Mouse (Mus musculus) heart, embryonic 13.5 days (tissue): ENCODE results near the gene Syn2. TPM values are rescaled to one million over a fixed set of nuclear protein-coding genes. Genes with fewer than 3 reads are reported as not detected.
A peak's percentile ranks its signal among the peaks of the same experiment; 100 is the strongest.

Experiments used
- ATAC-seq: fragments of 200-750 bp; cut with Nextera tagmentation; 2 replicates; pipeline ENCODE4 v1.8.0; 2017; ENCODE audit warnings: moderate TSS enrichment; ENCODE audit not compliant: insufficient number of reproducible peaks, low FRiP score, low TSS enrichment; ENCODE audit errors: extremely low read depth
- H3K27ac ChIP-seq: fragments of 300-500 bp; sonication (generic); replicated peaks from 2 replicates; pipeline ENCODE4 v1.5.1; 2015; ENCODE audit warnings: moderate library complexity, mild to moderate bottlenecking, inconsistent platforms
- H3K27me3 ChIP-seq: fragments of 300-500 bp; sonication (generic); replicated peaks from 2 replicates; pipeline ENCODE4 v1.6.1; 2015; ENCODE audit warnings: mild to moderate bottlenecking, inconsistent platforms
- H3K36me3 ChIP-seq: fragments of 300-500 bp; sonication (generic); 2 replicates; pipeline ENCODE4 v1.6.1; 2015; ENCODE audit warnings: mild to moderate bottlenecking, inconsistent platforms
- H3K4me1 ChIP-seq: fragments of 300-500 bp; sonication (generic); 2 replicates; pipeline ENCODE4 v1.6.1; 2015; ENCODE audit warnings: inconsistent platforms
- H3K4me2 ChIP-seq: fragments of 300-500 bp; sonication (generic); 2 replicates; pipeline ENCODE4 v1.6.1; 2015; ENCODE audit warnings: inconsistent platforms, mild to moderate bottlenecking, moderate library complexity
- H3K4me3 ChIP-seq: fragments of 300-500 bp; sonication (generic); 2 replicates; pipeline ENCODE4 v1.5.1; 2015; ENCODE audit warnings: moderate library complexity, mild to moderate bottlenecking, inconsistent platforms
- H3K9ac ChIP-seq: fragments of 300-500 bp; sonication (generic); 2 replicates; pipeline ENCODE4 v1.6.1; 2015; ENCODE audit warnings: inconsistent platforms, mild to moderate bottlenecking, moderate library complexity
- H3K9me3 ChIP-seq: fragments of 300-500 bp; sonication (generic); 2 replicates; pipeline ENCODE4 v1.6.1; 2016; ENCODE audit warnings: inconsistent platforms
- WGBS: fragments of 180-500 bp; shearing (Covaris S2); methylation state at CpG from one replicate; pipeline ENCODE4 v1.1.7; 2015; ENCODE audit warnings: mixed read lengths; 5-methylcytosine and 5-hydroxymethylcytosine counted together
- polyA plus RNA-seq: library from polyadenylated mRNA; unstranded; fragments of >200 nt; fragmentation: Nextera tagmentation; extraction: Ambion mirVana; gene quantifications from 2 replicates; pipeline ENCODE4 v1.2.1, GENCODE M21; 2015

Syn2 gene
- polyA plus RNA-seq, 1 experiment from 2014 or later = 1.4 TPM

GRCm38 (mm10) chr6:115252099-115252873 lies 117.6 kb downstream of the Syn2 start, which contains the start of gene Timp4:
Timp4 (minus strand) TSS chr6:115252205.
- H3K4me3 ChIP-seq = peak within 1 kb of the TSS; percentile 20
- peaks cover 94% of the 10 kb centered on the region for H3K27me3 ChIP-seq
- no peak within 1 kb of the TSS for H3K27ac ChIP-seq
- no peak for ATAC-seq
- 27% methylated on average over 7 of the region's 10 CpGs for WGBS
- no peak within 1 kb of the TSS; the same call in 1 of the 2 replicates for H3K9ac ChIP-seq
- H3K9me3 ChIP-seq = no peaks in the 10 kb centered on the region
- peaks cover 10% of the 10 kb centered on the region for H3K4me1 ChIP-seq
- no peaks in the 10 kb centered on the region for H3K36me3 ChIP-seq
- H3K4me2 ChIP-seq = peak within 1 kb of the TSS; percentile 56

- 80% methylated on average over 3 of the region's 3 CpGs for WGBS
- Histone ChIP-seq H3K9ac (no peak overlapping the region), H3K36me3 (no peaks in the 10 kb centered on the region), H3K4me3 (no peak overlapping the region), H3K4me1 (peaks cover 11% of the 10 kb centered on the region), H3K27me3 (peaks cover 80% of the 10 kb centered on the region), H3K9me3 (no peaks in the 10 kb centered on the region), H3K27ac (no peak overlapping the region), H3K4me2 (no peak overlapping the region)
- no peak for ATAC-seq
These were observed 120.5 kb downstream of the Syn2 start for GRCm38 (mm10) chr6:115255171-115255570.

GRCm38 (mm10) chr6:115260507-115260906 lies 125.8 kb downstream of the Syn2 start:
- no peak for ATAC-seq
- peaks cover 79% of the 10 kb centered on the region for H3K27me3 ChIP-seq
- WGBS = 50% methylated on average over 3 of the region's 3 CpGs

GRCm38 (mm10) chr6:115266791-115267190 lies 132.1 kb downstream of the Syn2 start:
- no peak for ATAC-seq
- Histone ChIP-seq H3K4me2 (no peak overlapping the region), H3K9ac (no peak overlapping the region), H3K27me3 (peaks cover 88% of the 10 kb centered on the region), H3K4me1 (peaks cover 20% of the 10 kb centered on the region), H3K4me3 (no peak overlapping the region), H3K9me3 (no peaks in the 10 kb centered on the region), H3K27ac (no peak overlapping the region), H3K36me3 (no peaks in the 10 kb centered on the region)
- 81% methylated on average over 5 of the region's 5 CpGs for WGBS

More at GRCm38 (mm10) chr6:115260507-115260906, 125.8 kb downstream of the Syn2 start:
- H3K4me1 ChIP-seq = peaks cover 8% of the 10 kb centered on the region; the same call in 1 of the 2 replicates
- H3K9me3 ChIP-seq = no peaks in the 10 kb centered on the region
- no peak overlapping the region for H3K4me3 ChIP-seq
- H3K9ac ChIP-seq = no peak overlapping the region
- H3K36me3 ChIP-seq = no peaks in the 10 kb centered on the region
- no peak overlapping the region for H3K4me2 ChIP-seq
- H3K27ac ChIP-seq = no peak overlapping the region

GRCm38 (mm10) chr6:115267916-115268315 lies 133.2 kb downstream of the Syn2 start:
- Histone ChIP-seq H3K4me3 (no peak overlapping the region), H3K36me3 (no peaks in the 10 kb centered on the region), H3K9ac (no peak overlapping the region), H3K9me3 (no peaks in the 10 kb centered on the region), H3K4me2 (no peak overlapping the region), H3K4me1 (peaks cover 29% of the 10 kb centered on the region), H3K27ac (no peak overlapping the region), H3K27me3 (peaks cover 84% of the 10 kb centered on the region)
- 0 out of 2 replicates have a peak, but pooled peaks have one; percentile 56 for ATAC-seq
- WGBS = 43% methylated on average over 2 of the region's 2 CpGs

- H3K9ac ChIP-seq = no peak overlapping the region
- ATAC-seq = no peak
- H3K4me1 ChIP-seq = peaks cover 29% of the 10 kb centered on the region
- H3K27me3 ChIP-seq = peaks cover 83% of the 10 kb centered on the region
- H3K4me2 ChIP-seq = no peak overlapping the region
- H3K4me3 ChIP-seq = no peak overlapping the region
- H3K27ac ChIP-seq = no peak overlapping the region
- H3K9me3 ChIP-seq = no peaks in the 10 kb centered on the region
- 83% methylated on average over 10 of the region's 10 CpGs for WGBS
- no peaks in the 10 kb centered on the region for H3K36me3 ChIP-seq
These were observed 134.1 kb downstream of the Syn2 start for GRCm38 (mm10) chr6:115268551-115269385.

GRCm38 (mm10) chr6:115269561-115269960 lies 134.9 kb downstream of the Syn2 start:
- no peak overlapping the region for H3K27ac ChIP-seq
- H3K4me1 ChIP-seq = peaks cover 29% of the 10 kb centered on the region
- WGBS = 50% methylated on average over 5 of the region's 5 CpGs
- H3K4me3 ChIP-seq = no peak overlapping the region
- ATAC-seq = no peak
- no peaks in the 10 kb centered on the region for H3K9me3 ChIP-seq
- no peak overlapping the region for H3K4me2 ChIP-seq
- H3K27me3 ChIP-seq = peaks cover 82% of the 10 kb centered on the region
- H3K9ac ChIP-seq = no peak overlapping the region
- no peaks in the 10 kb centered on the region for H3K36me3 ChIP-seq

- no peak for ATAC-seq
- 35% methylated on average over 2 of the region's 2 CpGs for WGBS
- H3K4me1 ChIP-seq = peaks cover 29% of the 10 kb centered on the region
- H3K9me3 ChIP-seq = no peaks in the 10 kb centered on the region
- peaks cover 82% of the 10 kb centered on the region for H3K27me3 ChIP-seq
- no peak overlapping the region for H3K4me2 ChIP-seq
- no peak overlapping the region for H3K4me3 ChIP-seq
- no peak overlapping the region for H3K27ac ChIP-seq
- no peak overlapping the region for H3K9ac ChIP-seq
- no peaks in the 10 kb centered on the region for H3K36me3 ChIP-seq
These were observed 135.4 kb downstream of the Syn2 start for GRCm38 (mm10) chr6:115270085-115270484.

- no peak overlapping the region for H3K9ac ChIP-seq
- WGBS = 53% methylated on average over 3 of the region's 3 CpGs
- H3K4me1 ChIP-seq = peaks cover 29% of the 10 kb centered on the region
- H3K4me2 ChIP-seq = no peak overlapping the region; the same call in 1 of the 2 replicates
- no peak overlapping the region for H3K4me3 ChIP-seq
- ATAC-seq = no peak
- H3K27me3 ChIP-seq = peaks cover 83% of the 10 kb centered on the region
- no peaks in the 10 kb centered on the region for H3K36me3 ChIP-seq
- H3K27ac ChIP-seq = 0 out of 2 replicates have a peak overlapping the region, but pooled peaks have one; percentile 7
- H3K9me3 ChIP-seq = no peaks in the 10 kb centered on the region
These were observed 136.6 kb downstream of the Syn2 start for GRCm38 (mm10) chr6:115271326-115271725.

- Histone ChIP-seq H3K27ac (no peak overlapping the region), H3K4me3 (no peak overlapping the region), H3K9me3 (no peaks in the 10 kb centered on the region), H3K4me1 (peaks cover 29% of the 10 kb centered on the region), H3K9ac (no peak overlapping the region), H3K27me3 (peaks cover 83% of the 10 kb centered on the region), H3K36me3 (no peaks in the 10 kb centered on the region), H3K4me2 (peak overlapping the region; percentile 20; the same call in 1 of the 2 replicates)
- 4% methylated on average over 4 of the region's 4 CpGs for WGBS
- ATAC-seq = no peak
These were observed 137.2 kb downstream of the Syn2 start for GRCm38 (mm10) chr6:115271866-115272271.

GRCm38 (mm10) chr6:115273346-115273745 lies 138.6 kb downstream of the Syn2 start:
- Histone ChIP-seq H3K27me3 (peaks cover 86% of the 10 kb centered on the region), H3K36me3 (no peaks in the 10 kb centered on the region), H3K9me3 (no peaks in the 10 kb centered on the region), H3K4me3 (no peak overlapping the region), H3K27ac (no peak overlapping the region), H3K9ac (no peak overlapping the region), H3K4me2 (no peak overlapping the region), H3K4me1 (peaks cover 34% of the 10 kb centered on the region)
- ATAC-seq = no peak
- 82% methylated on average over 10 of the region's 10 CpGs for WGBS
